Mouse (Mus musculus) intestine, embryonic 16.5 days (tissue): ENCODE data around the gene Ttll11. TPM values are rescaled to one million over a fixed set of nuclear protein-coding genes. Genes with fewer than 3 reads are reported as not detected.

Experiments used
- ATAC-seq: fragments of 200-750 bp; cut with Nextera tagmentation; 2 replicates; pipeline ENCODE4 v1.8.0; 2017; ENCODE audit warnings: moderate TSS enrichment, moderate library complexity
- H3K27ac ChIP-seq: fragments of 300-500 bp; sonication (generic); 2 replicates; pipeline ENCODE4 v1.5.1; 2014; ENCODE audit warnings: mild to moderate bottlenecking, low read length
- H3K27me3 ChIP-seq: fragments of 300-500 bp; sonication (generic); replicated peaks from 2 replicates; pipeline ENCODE4 v1.6.1; 2014; ENCODE audit warnings: low read length, control low read depth, mixed read lengths; ENCODE audit not compliant: control insufficient read depth, insufficient read depth
- H3K36me3 ChIP-seq: fragments of 300-500 bp; sonication (generic); 2 replicates; pipeline ENCODE4 v1.6.1; 2014; ENCODE audit warnings: low read length, control low read depth; ENCODE audit not compliant: control insufficient read depth, insufficient read depth
- H3K4me1 ChIP-seq: fragments of 300-500 bp; sonication (generic); 2 replicates; pipeline ENCODE4 v1.6.1; 2014; ENCODE audit warnings: low read length, control low read depth, mixed read lengths; ENCODE audit not compliant: control insufficient read depth, insufficient read depth
- H3K4me2 ChIP-seq: fragments of 300-500 bp; sonication (generic); 2 replicates; pipeline ENCODE4 v1.6.1; 2014; ENCODE audit warnings: low read depth, low read length, control low read depth
- H3K4me3 ChIP-seq: fragments of 300-500 bp; sonication (generic); 2 replicates; pipeline ENCODE4 v1.5.1; 2014; ENCODE audit warnings: mild to moderate bottlenecking, low read length
- H3K9ac ChIP-seq: fragments of 300-500 bp; sonication (generic); 2 replicates; pipeline ENCODE4 v1.6.1; 2014; ENCODE audit warnings: low read depth, low read length
- H3K9me3 ChIP-seq: fragments of 300-500 bp; sonication (generic); 2 replicates; pipeline ENCODE4 v1.6.1; 2016; ENCODE audit warnings: low read length, control low read depth; ENCODE audit not compliant: control insufficient read depth
- WGBS: fragments of 180-500 bp; shearing (Covaris S2); extraction: QIAGEN DNeasy Blood & Tissue Kit; methylation state at CpG from one replicate; pipeline ENCODE4 v1.1.7; 2014; 5-methylcytosine and 5-hydroxymethylcytosine counted together
- polyA plus RNA-seq: library from polyadenylated mRNA; unstranded; fragments of >200 nt; fragmentation: Nextera tagmentation; extraction: Ambion mirVana; gene quantifications from 2 replicates; pipeline ENCODE4 v1.2.1, GENCODE M21; 2015

Gene Ttll11
- polyA plus RNA-seq, 1 experiment from 2014 or later = 0.10 TPM

- no peak overlapping the region for H3K4me2 ChIP-seq
- H3K4me1 ChIP-seq = peaks cover 8% of the 10 kb centered on the region; the same call in 1 of the 2 replicates
- H3K27ac ChIP-seq = no peak overlapping the region
- H3K4me3 ChIP-seq = no peak overlapping the region
- 52% methylated on average over 10 of the region's 10 CpGs for whole genome bisulfite sequencing
- H3K9ac ChIP-seq = no peak overlapping the region
- no peaks in the 10 kb centered on the region for H3K27me3 ChIP-seq
- peak; percentile 70 for ATAC-seq
- no peaks in the 10 kb centered on the region for H3K9me3 ChIP-seq
- H3K36me3 ChIP-seq = no peaks in the 10 kb centered on the region
These were observed 196.3 kb downstream of the Ttll11 start for GRCm38 (mm10) chr2:35783368-35783767.

DNA sequence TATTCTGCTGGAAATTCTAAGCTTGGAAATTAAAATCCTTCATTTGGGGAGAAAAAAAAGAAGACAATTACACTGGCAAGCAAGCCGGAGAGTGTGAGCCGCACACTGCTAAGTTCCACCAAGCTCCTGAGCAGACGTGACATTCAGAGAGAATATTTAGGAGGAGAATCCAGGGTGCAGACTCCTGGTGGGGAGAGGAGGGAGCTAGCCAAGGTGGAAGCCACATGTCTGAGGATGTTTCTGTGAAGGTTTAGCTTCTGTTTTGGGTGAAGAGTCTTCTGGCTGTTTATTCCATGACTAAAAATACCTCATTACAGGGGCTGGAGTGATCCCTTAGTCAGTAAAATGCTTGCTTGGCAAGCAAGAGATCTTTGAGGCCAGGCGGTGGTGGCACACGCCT is 200.4 kb downstream of the Ttll11 start:
- H3K4me3 ChIP-seq = no peak overlapping the region
- H3K36me3 ChIP-seq = no peaks in the 10 kb centered on the region
- ATAC-seq = no peak
- H3K27me3 ChIP-seq = no peaks in the 10 kb centered on the region
- H3K27ac ChIP-seq = no peak overlapping the region
- no peak overlapping the region for H3K4me2 ChIP-seq
- H3K9me3 ChIP-seq = no peaks in the 10 kb centered on the region
- 87% methylated on average over 5 of the region's 5 CpGs for WGBS
- H3K9ac ChIP-seq = no peak overlapping the region
- peaks cover 8% of the 10 kb centered on the region; the same call in 1 of the 2 replicates for H3K4me1 ChIP-seq

DNA sequence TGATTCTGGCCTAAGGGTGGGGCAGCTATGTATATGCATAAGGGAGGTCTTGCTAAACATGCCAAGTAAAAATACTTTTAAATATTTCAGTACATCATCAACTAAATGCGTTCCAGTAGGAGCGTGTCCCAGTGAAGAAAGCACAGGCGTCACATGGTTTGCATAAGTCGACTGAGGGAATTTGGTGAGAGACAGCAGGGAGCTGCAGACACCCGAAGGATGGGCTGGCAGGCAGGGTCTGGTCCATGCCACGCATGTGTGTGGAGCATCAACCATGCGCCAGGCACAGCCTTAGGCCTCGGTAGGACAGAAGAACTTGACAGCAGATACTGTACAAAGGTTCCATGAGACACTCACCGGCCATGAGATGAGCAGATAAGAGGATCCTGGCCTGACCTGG is 202.8 kb downstream of the Ttll11 start:
- H3K36me3 ChIP-seq = no peaks in the 10 kb centered on the region
- no peak overlapping the region for H3K27ac ChIP-seq
- H3K9ac ChIP-seq = no peak overlapping the region
- H3K27me3 ChIP-seq = no peaks in the 10 kb centered on the region
- no peak overlapping the region for H3K4me2 ChIP-seq
- H3K9me3 ChIP-seq = no peaks in the 10 kb centered on the region
- ATAC-seq = no peak
- H3K4me3 ChIP-seq = no peak overlapping the region
- no peaks in the 10 kb centered on the region for H3K4me1 ChIP-seq
- 84% methylated on average over 9 of the region's 9 CpGs for WGBS

GRCm38 (mm10) chr2:35775651-35776055 is 204.1 kb downstream of the Ttll11 start:
- no peak overlapping the region for H3K4me3 ChIP-seq

DNA sequence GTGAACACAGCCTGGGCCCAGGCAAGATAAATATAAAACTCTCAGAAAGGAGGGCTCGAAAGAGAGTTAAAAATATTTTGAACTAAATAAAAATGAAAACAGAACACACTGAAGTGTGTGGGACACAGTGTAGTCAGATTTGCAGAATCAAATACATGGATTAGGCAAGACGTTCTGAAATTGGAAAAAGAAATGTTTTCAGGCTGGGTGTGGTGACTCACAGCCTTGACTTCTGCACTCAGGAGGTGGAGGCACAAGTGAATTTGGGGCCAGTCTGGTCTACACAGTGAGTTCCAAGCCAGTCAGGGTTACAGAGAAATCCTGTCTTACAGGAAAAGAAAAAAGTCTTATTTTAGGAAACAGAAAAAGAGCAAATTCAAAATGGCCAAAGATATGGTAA is 209.2 kb downstream of the Ttll11 start:
- Histone ChIP-seq H3K27me3 (no peaks in the 10 kb centered on the region), H3K4me2 (no peak overlapping the region), H3K27ac (no peak overlapping the region), H3K9ac (no peak overlapping the region), H3K4me1 (no peaks in the 10 kb centered on the region), H3K4me3 (no peak overlapping the region), H3K36me3 (no peaks in the 10 kb centered on the region), H3K9me3 (no peaks in the 10 kb centered on the region)
- ATAC-seq = no peak
- WGBS = 76% methylated on average over 2 of the region's 2 CpGs

More at GRCm38 (mm10) chr2:35775651-35776055, 204.1 kb downstream of the Ttll11 start:
- ATAC-seq = no peak
- Histone ChIP-seq H3K27me3 (no peaks in the 10 kb centered on the region), H3K4me2 (no peak overlapping the region), H3K36me3 (no peaks in the 10 kb centered on the region), H3K9ac (no peak overlapping the region), H3K9me3 (no peaks in the 10 kb centered on the region), H3K27ac (no peak overlapping the region), H3K4me1 (no peaks in the 10 kb centered on the region)
- 37% methylated on average over 5 of the region's 5 CpGs for WGBS

DNA sequence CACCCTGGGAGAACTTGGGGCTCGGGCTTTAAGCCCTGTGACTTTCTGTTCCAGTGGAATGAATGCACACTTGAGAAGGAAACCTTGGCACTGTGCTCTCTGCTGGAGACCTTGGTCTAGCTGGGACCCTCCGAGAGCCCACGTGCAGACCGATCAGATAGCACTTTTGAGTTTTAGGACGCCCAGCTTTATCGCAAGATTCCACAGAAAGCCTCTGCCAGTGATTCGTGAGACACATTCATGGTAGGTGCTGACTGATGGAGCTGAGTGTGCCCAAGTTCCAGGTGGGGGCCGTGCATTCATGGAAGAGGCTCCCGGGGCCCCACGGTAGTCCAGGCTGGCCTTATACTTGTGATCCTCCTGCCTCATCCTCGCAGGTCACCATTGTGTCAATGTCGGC is 210.3 kb downstream of the Ttll11 start:
- H3K4me2 ChIP-seq = no peak overlapping the region
- ATAC-seq = no peak
- no peak overlapping the region for H3K27ac ChIP-seq
- H3K27me3 ChIP-seq = no peaks in the 10 kb centered on the region
- no peaks in the 10 kb centered on the region for H3K9me3 ChIP-seq
- no peak overlapping the region for H3K4me3 ChIP-seq
- no peaks in the 10 kb centered on the region for H3K4me1 ChIP-seq
- H3K36me3 ChIP-seq = no peaks in the 10 kb centered on the region
- H3K9ac ChIP-seq = no peak overlapping the region
- WGBS = 87% methylated on average over 12 of the region's 12 CpGs

DNA sequence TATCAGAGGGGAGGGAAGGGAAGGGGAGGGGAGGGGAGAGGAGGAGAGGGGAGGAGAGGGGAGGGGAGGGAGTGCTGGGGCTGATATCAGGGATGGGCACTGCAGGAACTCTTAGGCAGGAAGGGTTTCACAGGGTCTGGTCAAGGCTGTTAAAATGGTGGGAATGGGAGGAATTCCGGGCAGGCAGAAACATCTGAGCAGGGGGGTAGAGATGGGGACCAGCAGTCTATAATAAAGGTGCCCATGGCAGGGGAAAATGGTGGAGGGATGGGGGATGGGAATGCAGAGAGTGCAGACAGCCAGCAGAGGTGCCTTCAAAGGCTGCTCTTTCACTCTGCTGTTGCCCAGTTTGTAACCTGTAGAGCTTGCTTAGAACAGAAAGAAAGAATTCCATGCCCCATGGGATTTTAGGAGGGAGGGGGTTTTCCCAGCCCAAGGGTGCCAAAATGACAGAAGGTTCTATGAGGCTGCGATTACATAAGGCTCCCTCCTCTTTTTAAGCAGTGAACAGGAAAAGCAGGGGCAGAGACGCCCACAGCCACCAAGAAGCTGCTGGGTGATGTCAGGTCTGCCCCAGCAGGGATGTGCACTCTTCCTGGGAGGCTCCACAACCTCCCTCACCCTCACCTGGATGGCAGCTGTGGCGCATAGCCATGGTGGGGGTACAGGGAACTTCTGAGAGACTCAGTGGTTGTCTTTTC is 211.0 kb downstream of the Ttll11 start:
- 42% methylated on average over 4 of the region's 4 CpGs for WGBS
- no peak for ATAC-seq
- no peak overlapping the region for H3K27ac ChIP-seq
- H3K9me3 ChIP-seq = no peaks in the 10 kb centered on the region
- no peak overlapping the region for H3K9ac ChIP-seq
- H3K36me3 ChIP-seq = no peaks in the 10 kb centered on the region
- H3K4me1 ChIP-seq = no peaks in the 10 kb centered on the region
- H3K4me2 ChIP-seq = no peak overlapping the region
- no peaks in the 10 kb centered on the region for H3K27me3 ChIP-seq
- H3K4me3 ChIP-seq = no peak overlapping the region

GRCm38 (mm10) chr2:35767834-35768537 is 211.7 kb downstream of the Ttll11 start:
- WGBS = 46% methylated on average over 14 of the region's 14 CpGs
- no peak for ATAC-seq
- no peak overlapping the region for H3K4me2 ChIP-seq
- H3K36me3 ChIP-seq = no peaks in the 10 kb centered on the region
- no peak overlapping the region for H3K9ac ChIP-seq
- H3K27me3 ChIP-seq = no peaks in the 10 kb centered on the region
- no peaks in the 10 kb centered on the region for H3K4me1 ChIP-seq
- H3K4me3 ChIP-seq = no peak overlapping the region
- H3K27ac ChIP-seq = no peak overlapping the region
- no peaks in the 10 kb centered on the region for H3K9me3 ChIP-seq

DNA sequence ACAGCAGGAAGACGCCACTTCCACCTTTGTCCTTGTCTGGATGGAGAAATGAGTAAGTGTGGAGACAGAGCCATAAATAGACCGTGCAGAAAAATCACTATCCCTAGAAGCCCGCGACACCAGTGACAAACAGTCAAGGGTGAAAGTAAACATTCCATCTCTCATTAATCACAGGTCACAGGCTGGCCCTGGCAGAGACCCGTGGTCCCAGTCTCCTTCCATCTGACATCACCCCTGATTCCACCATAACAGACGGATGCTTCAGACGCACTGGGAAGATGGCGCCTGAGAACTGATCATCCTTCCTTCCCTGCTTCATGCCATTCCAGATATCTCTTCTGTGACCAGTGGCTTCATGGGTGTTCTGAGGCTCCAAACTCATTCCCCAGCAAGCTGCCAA is 215.4 kb downstream of the Ttll11 start:
- Histone ChIP-seq H3K9me3 (no peaks in the 10 kb centered on the region), H3K27ac (no peak overlapping the region), H3K36me3 (no peaks in the 10 kb centered on the region), H3K4me3 (no peak overlapping the region), H3K27me3 (no peaks in the 10 kb centered on the region), H3K4me2 (no peak overlapping the region), H3K9ac (no peak overlapping the region), H3K4me1 (no peaks in the 10 kb centered on the region)
- 42% methylated on average over 8 of the region's 8 CpGs for WGBS
- no peak for ATAC-seq
